Mouse (Mus musculus): ENCODE measurements around the gene Kif14.

Gene Kif14

DNA sequence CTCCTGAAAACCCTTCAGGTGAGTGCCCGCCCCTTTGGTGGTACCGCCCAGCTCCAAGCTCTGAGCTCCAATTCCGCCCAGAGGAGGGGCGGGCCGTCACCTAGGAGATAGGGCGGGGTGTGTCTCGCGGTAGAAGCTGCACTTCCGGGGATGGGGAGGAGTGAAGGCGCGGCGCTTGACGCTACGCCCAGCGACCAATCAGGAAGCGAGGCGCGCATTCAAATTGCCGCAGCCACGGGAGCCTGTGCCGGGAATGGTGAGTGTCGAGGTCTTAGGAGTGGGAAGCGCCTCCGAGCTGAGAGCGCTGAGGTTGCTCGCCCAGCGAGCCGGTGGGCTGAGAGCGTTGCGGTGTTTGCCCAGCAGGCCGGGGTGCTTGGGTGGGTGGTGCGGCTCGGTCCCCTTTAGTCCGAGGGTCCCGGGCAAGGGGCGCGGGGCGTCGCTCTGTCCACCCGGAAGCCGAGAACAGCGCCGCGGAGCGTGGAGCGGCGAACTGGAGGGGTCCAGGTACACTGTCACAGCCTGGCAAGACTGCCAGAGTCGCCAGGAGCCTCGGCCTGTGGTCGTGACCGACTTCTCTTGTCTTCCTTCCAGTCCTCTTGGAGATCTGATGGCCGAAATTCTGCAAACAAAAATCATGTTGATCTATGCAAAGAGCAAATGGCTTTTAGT lies at the start of gene Kif14:
Gene Kif14, plus strand, starts transcription at position 201 of the 669 bp plus-strand sequence.
- peak; percentile 99 for DNase-seq (ENCODE audit: low read depth, low spot score)

DNA sequence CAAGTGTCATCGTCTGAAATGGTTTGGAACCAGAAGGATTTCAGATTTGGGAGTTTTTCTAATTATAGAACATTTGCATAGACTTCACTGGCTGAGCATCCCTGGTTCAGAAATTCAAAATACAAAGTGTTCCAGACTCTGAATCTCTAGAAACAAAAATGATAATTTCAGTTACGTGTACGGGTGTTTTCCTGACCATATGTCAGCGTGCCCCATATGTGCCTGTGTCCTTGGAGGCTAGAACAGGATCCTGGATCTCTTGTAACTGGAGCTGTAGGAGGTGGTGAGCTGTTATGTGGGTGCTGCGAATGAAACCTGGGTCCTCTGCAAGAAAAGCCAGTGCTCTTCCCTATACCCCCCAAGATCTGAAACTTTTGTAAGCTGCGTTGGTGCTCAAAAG lies 47.8 kb upstream of the Kif14 start:
- DNase-seq (ENCODE audit: low read depth, low spot score): no peak

DNA sequence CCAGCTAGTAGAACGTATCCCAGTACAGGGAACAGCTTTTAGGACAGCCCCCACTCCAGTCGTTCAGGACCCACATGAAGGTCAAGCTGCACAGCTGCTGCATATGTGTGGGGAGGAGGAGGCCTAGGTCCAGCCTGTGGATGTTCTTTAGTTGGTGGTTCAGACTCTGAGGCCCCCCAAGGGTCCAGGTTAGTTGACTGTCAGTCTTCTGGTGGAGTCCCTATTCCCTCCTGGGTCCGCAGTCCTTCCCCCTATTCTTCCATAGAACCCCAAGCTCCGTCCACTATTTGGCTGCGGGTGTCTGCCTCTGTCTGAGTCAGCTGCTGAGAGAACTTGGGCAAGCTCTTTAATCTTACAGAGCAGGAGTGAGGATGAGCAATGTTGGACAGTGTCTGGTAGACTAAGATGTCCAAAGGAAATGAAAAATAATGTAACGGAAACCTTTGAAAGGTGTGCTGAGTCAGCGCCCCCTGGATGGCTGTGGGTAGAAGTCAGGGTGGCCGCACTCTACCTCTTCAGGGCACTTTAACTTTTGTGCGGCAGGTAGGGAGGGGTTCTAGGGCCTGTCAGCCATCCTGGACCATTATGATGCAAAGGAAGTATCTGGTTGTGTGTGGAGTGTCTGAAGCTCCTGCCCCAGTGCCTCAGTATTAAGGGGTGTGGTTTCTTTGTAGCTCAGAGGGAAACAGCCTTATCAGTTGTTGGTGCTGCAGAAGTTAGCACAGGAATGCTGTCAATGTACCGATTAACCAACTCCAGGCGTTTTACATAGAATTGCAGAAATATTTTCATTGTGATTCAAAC lies 38.8 kb upstream of the Kif14 start:
- no peak for DNase-seq (ENCODE audit: low read depth, low spot score)

- DNase-seq (ENCODE audit: low read depth, low spot score): peak; percentile 62
Observed at GRCm38 (mm10) chr1:136428981-136429380, 37.2 kb upstream of the Kif14 start.

- peak; percentile 83 for DNase-seq (ENCODE audit: low read depth, low spot score)
Observed at GRCm38 (mm10) chr1:136430126-136430818, 35.9 kb upstream of the Kif14 start.

GRCm38 (mm10) chr1:136440741-136441140 lies 25.4 kb upstream of the Kif14 start:
- DNase-seq (ENCODE audit: low read depth, low spot score): no peak

DNA sequence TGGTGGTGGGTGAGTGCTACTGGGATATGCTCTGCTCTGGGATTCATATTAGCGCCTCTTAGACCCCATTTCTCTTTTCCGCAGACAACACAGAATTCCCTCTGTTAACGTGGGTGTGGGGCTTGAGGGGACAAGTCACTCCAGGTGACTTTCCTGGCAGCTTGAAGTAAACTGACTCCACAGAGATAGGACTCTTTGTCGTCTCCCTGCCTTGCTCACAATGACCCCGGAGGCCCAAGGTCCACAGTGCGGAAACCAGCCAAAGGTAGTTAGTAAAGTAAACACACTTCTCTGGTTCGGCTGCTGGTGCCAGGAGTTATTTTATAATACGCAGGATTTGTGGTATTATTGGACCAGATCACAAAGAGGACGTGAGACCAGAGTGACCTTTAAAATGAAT lies 23.3 kb upstream of the Kif14 start:
- DNase-seq (ENCODE audit: low read depth, low spot score): no peak

DNA sequence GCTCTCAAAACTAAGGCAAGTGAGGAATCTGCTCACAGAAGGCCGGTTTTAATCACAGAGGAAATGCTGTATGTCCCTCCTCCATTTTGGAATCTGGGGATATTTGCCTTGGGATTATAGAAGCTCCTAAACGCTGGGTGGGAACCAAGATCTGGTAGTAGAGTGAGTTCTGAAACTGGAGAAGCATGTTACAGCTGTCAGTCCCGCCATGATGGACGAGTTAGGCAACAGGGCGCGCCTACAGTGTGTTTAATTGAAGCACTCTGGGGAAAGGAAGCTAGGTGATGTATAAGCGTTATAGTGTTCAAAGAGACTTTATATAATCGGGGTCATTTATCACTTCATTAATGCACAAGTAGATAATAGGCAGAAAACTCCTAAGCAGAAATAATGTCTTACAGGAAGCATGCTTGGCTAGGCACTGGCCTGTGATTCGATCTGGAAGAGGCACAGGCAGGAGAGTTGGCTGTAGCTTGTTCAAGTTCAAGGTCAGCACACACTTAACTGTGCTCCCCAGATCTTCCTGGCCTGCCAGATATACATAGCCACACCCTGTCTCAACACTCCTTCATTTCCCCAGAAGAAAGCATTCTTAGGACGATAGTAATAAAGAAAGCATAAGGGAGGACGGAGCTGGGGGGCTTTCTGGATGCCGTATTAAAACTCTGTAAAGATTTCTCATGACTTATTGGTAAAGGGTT lies 21.4 kb upstream of the Kif14 start:
- DNase-seq (ENCODE audit: low read depth, low spot score): peak; percentile 42

- DNase-seq (ENCODE audit: low read depth, low spot score): no peak
Observed at GRCm38 (mm10) chr1:136446933-136447332, 19.2 kb upstream of the Kif14 start.

DNA sequence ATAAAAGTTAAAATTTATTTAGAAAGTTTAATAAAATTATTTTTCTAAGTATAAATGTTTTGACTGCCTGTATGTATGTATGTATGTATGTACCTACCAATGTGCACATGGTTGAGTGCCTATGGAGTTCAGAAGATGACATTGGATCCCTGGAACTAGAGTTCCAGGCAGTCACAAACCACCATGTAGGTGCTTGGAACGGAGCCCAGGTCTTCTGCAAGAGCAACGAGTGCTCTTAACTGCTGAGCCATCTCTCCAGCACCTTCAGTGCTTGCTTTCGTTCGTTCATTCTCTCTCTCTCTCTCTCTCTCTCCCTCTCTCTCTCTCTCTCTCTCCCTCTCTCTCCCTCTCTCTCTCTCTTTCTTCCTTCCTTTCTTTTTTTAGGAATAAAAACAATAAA lies 18.8 kb upstream of the Kif14 start:
- no peak for DNase-seq (ENCODE audit: low read depth, low spot score)

DNA sequence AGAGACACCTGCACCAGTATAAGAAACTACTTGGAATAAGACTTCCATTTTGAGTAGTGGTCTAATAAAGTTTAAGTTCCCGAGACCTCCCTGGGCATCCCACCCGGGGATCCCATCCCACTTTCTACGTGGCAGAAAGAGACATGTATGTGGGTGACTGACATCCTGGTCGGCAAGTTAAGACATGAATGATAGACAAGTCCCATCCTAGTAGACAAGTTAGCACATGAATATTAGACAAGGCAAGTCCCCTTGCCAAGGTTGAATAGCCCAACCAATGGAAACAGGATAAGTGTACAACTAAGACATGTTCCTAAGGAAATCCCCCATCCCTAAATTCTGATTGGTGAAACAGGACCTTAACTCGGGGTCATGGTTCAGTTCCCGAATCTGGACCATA lies 16.6 kb upstream of the Kif14 start:
- DNase-seq (ENCODE audit: low read depth, low spot score): no peak

DNA sequence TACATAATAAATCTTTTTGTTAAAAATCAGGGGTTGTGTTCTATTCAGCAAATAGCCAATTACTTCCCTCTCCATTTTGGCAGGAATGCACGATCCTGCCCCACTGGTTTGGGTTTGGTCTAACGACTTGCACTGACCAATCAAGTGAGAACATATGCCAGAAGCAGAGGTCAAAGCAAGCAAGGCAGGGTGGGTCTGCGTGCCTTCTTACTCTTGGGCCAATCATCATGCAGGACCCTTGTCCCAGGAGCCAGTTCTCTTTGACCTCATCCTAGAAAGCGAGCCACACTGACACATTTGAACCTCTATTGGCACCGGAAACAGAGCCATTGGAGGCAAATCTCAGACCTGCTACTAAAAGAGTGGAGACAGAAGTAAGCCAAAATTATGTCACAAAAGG lies 15.9 kb upstream of the Kif14 start:
- DNase-seq (ENCODE audit: low read depth, low spot score): no peak

- no peak for DNase-seq (ENCODE audit: low read depth, low spot score)
Observed at GRCm38 (mm10) chr1:136452421-136452820, 13.7 kb upstream of the Kif14 start.

GRCm38 (mm10) chr1:136455756-136456585 lies 10.2 kb upstream of the Kif14 start:
- no peak for DNase-seq (ENCODE audit: low read depth, low spot score)

DNA sequence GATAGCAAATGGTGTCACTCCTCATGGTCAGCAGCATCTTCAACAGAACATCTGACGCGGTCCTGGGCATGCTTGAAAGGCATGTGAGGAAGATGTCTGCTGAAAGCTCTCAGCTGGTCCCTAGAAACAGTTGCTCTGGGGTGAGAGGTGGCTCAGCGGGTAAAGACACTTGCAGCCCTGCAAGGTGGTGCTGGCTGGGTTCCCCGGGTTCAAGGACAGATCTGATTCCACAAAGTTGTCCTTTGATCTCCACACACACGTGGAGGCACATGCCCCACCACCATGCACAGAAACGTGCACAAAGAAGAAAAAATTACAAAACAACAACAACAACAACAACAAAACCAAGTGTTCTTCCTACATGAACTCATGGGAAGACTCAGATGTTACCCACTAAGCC lies 9.4 kb upstream of the Kif14 start:
- no peak for DNase-seq (ENCODE audit: low read depth, low spot score)

GRCm38 (mm10) chr1:136457403-136457802 lies 8.7 kb upstream of the Kif14 start:
- no peak for DNase-seq (ENCODE audit: low read depth, low spot score)

- peak; percentile 71 for DNase-seq (ENCODE audit: low read depth, low spot score)
Observed at GRCm38 (mm10) chr1:136458691-136459245, 7.4 kb upstream of the Kif14 start.

DNA sequence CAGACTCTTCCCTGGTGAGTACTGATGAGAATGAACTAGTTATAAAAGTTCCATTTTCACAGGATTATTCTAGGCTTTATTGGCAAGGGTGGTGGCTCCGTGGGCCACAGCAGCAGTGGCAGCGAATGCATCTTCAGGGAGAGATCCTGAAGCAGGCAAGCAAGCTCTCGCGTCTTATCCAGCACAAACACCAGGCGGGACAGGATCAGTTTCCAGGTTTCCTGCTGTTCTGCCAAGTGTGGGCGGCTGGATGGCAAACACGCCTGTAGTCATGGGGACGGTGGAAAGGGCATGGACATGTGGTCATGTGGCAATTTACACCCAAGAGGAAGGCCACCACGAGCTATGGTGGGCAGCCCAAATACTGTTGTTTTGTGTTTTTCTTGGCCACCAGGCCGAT lies 3.7 kb upstream of the Kif14 start:
- no peak for DNase-seq (ENCODE audit: low read depth, low spot score)

GRCm38 (mm10) chr1:136465168-136465567 lies 975 bp upstream of the Kif14 start:
- DNase-seq (ENCODE audit: low read depth, low spot score): peak; percentile 60

- DNase-seq (ENCODE audit: low read depth, low spot score): no peak
Observed at GRCm38 (mm10) chr1:136469408-136469807, 3.3 kb downstream of the Kif14 start.

DNA sequence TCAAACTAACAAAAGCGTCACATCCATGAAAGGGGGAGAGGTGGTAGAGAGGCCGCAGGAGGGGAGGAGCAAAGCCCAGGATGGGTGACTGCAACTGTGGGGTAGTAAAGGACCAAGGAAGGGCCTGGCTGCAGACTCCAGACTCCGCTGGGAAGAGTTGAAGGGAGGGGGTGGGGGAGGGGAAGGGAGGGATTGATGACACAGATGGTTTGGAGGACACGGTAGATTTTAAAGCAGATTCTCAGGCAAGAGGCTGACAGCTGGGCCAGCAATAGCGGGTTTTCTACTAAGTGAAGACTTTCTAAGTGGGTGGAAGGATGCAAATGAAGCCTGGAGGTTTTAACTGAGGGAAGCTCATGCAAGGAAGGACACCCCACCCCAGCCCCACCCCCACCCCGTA lies 4.3 kb downstream of the Kif14 start:
- no peak for DNase-seq (ENCODE audit: low read depth, low spot score)
